Mouse (Mus musculus): ENCODE results near the gene 9530053A07Rik. TPM values are rescaled to one million over a fixed set of nuclear protein-coding genes. Genes with fewer than 3 reads are reported as not detected.

The 9530053A07Rik gene
- polyA plus RNA-seq, 1 experiment from 2014 or later, result 0.12 TPM

DNA sequence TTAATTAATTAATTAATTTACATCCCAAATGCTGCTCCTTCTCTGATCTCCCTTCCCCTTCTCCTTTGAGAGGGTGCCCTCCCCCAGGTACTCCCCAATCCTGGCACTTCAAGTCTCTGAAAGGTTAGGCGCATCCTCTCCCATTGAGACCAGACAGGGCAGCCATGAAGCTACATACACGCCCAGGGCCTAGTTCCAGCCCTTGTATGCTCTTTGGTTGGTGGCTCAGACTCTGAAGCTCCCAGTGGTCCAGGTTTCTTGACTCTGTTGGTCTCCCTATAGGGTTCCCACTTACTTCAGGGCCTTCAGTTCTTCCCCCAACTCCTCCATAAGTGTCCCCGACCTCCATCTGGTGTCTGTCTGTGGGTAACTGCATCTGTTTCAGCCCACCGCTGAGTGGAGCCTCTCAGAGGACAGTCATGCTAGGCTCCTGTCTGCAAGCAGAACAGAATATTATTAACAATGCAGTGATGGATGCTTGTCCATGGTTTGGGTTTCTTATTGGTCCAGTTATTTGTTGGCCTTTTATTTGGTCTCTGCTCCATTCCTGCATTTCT lies 76.9 kb downstream of the 9530053A07Rik start:
- H3K27me3 ChIP-seq (ENCODE audit: control insufficient read depth, insufficient read depth, low read length), result no peaks in the 10 kb centered on the region
- H3K4me3 ChIP-seq (ENCODE audit: low read depth, low read length), result no peak overlapping the region
- H3K9ac ChIP-seq (ENCODE audit: low read length), result no peak overlapping the region
- TF ChIP-seq EP300 (optimal IDR thresholded peaks at IDR 0.05) (no peak), CTCF (IDR thresholded peaks at IDR 0.05; ENCODE audit: low read depth) (no peak)
- no peak overlapping the region for H3K27ac ChIP-seq (replicated peaks)
- H3K36me3 ChIP-seq (ENCODE audit: control insufficient read depth, insufficient read depth, low read length), result no peaks in the 10 kb centered on the region
- H3K4me1 ChIP-seq (replicated peaks; ENCODE audit: control insufficient read depth, insufficient read depth), result no peaks in the 10 kb centered on the region
- WGBS, result 73% methylated on average over 4 of the region's 4 CpGs
- no peak overlapping the region for H3K4me2 ChIP-seq (replicated peaks; ENCODE audit: low read depth)
- H3K9me3 ChIP-seq (ENCODE audit: control insufficient read depth, low read length), result no peaks in the 10 kb centered on the region
- DNase-seq (ENCODE audit: low spot score) (no peak), ATAC-seq (ENCODE audit: low FRiP score, low TSS enrichment) (no peak)

- no peaks in the 10 kb centered on the region for H3K4me1 ChIP-seq (replicated peaks; ENCODE audit: control insufficient read depth, insufficient read depth)
- ATAC-seq (ENCODE audit: low FRiP score, low TSS enrichment) (no peak), DNase-seq (ENCODE audit: low spot score) (no peak)
- H3K36me3 ChIP-seq (ENCODE audit: control insufficient read depth, insufficient read depth, low read length), result no peaks in the 10 kb centered on the region
- 28% methylated on average over 12 of the region's 12 CpGs for WGBS
- no peaks in the 10 kb centered on the region for H3K9me3 ChIP-seq (ENCODE audit: control insufficient read depth, low read length)
- no peak for TF ChIP-seq CTCF (IDR thresholded peaks at IDR 0.05; ENCODE audit: low read depth)
- no peak for TF ChIP-seq EP300 (optimal IDR thresholded peaks at IDR 0.05)
- H3K9ac ChIP-seq (ENCODE audit: low read length), result peak overlapping the region; percentile 41; the same call in 1 of the 2 replicates
- no peaks in the 10 kb centered on the region for H3K27me3 ChIP-seq (ENCODE audit: control insufficient read depth, insufficient read depth, low read length)
- peak overlapping the region; percentile 25 for H3K4me3 ChIP-seq (ENCODE audit: low read depth, low read length)
- no peak overlapping the region for H3K27ac ChIP-seq (replicated peaks)
- peak overlapping the region; percentile 52 for H3K4me2 ChIP-seq (replicated peaks; ENCODE audit: low read depth)
These were observed 79.2 kb downstream of the 9530053A07Rik start for GRCm38 (mm10) chr7:28208396-28208987.

GRCm38 (mm10) chr7:28208988-28209508 lies 79.8 kb downstream of the 9530053A07Rik start:
- WGBS, result 35% methylated on average over 19 of the region's 19 CpGs
- H3K27ac ChIP-seq (replicated peaks), result no peak overlapping the region
- no peak for TF ChIP-seq EP300 (optimal IDR thresholded peaks at IDR 0.05)
- TF ChIP-seq CTCF (IDR thresholded peaks at IDR 0.05; ENCODE audit: low read depth), result no peak
- peak overlapping the region; percentile 52 for H3K4me2 ChIP-seq (replicated peaks; ENCODE audit: low read depth)
- H3K36me3 ChIP-seq (ENCODE audit: control insufficient read depth, insufficient read depth, low read length), result no peaks in the 10 kb centered on the region
- H3K27me3 ChIP-seq (ENCODE audit: control insufficient read depth, insufficient read depth, low read length), result no peaks in the 10 kb centered on the region
- peak overlapping the region; percentile 41; the same call in 1 of the 2 replicates for H3K9ac ChIP-seq (ENCODE audit: low read length)
- DNase-seq (ENCODE audit: low spot score) (peak; percentile 55), ATAC-seq (ENCODE audit: low FRiP score, low TSS enrichment) (0 out of 2 replicates have a peak, but pooled peaks have one; percentile 57)
- H3K4me3 ChIP-seq (ENCODE audit: low read depth, low read length), result peak overlapping the region; percentile 25
- no peaks in the 10 kb centered on the region for H3K9me3 ChIP-seq (ENCODE audit: control insufficient read depth, low read length)
- no peaks in the 10 kb centered on the region for H3K4me1 ChIP-seq (replicated peaks; ENCODE audit: control insufficient read depth, insufficient read depth)

GRCm38 (mm10) chr7:28210731-28211130 lies 81.5 kb downstream of the 9530053A07Rik start:
- Histone ChIP-seq H3K4me3 (ENCODE audit: low read depth, low read length) (no peak overlapping the region), H3K4me2 (replicated peaks; ENCODE audit: low read depth) (no peak overlapping the region), H3K27me3 (ENCODE audit: control insufficient read depth, insufficient read depth, low read length) (no peaks in the 10 kb centered on the region), H3K9me3 (ENCODE audit: control insufficient read depth, low read length) (no peaks in the 10 kb centered on the region), H3K4me1 (replicated peaks; ENCODE audit: control insufficient read depth, insufficient read depth) (no peaks in the 10 kb centered on the region), H3K36me3 (ENCODE audit: control insufficient read depth, insufficient read depth, low read length) (no peaks in the 10 kb centered on the region), H3K9ac (ENCODE audit: low read length) (no peak overlapping the region), H3K27ac (replicated peaks) (no peak overlapping the region)
- ATAC-seq (ENCODE audit: low FRiP score, low TSS enrichment), result no peak
- 40% methylated on average over 5 of the region's 5 CpGs for WGBS
- no peak for TF ChIP-seq EP300 (optimal IDR thresholded peaks at IDR 0.05)
- peak; percentile 41 for TF ChIP-seq CTCF (IDR thresholded peaks at IDR 0.05; ENCODE audit: low read depth)
- DNase-seq (ENCODE audit: low spot score), result no peak

DNA sequence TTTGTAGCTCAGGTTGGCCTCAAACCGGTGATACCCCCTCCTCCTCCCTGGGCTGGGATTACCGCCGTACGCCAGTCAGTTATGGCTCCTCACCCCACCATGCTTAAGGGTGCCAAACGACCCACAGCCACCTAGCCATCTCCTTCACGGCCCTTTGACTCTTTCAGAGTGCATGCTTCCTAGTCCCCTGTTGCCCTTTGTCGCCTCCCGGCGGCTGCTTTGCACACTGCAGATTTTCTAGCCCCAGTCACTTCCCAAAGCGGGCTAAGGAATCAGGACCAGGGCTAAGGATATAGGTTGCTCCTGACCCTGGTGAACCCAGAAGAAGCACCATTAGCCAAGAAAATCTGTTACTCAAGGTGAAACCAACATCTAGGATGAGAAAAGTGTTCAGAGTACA lies 84.9 kb downstream of the 9530053A07Rik start:
- DNase-seq (ENCODE audit: low spot score) (peak; percentile 79), ATAC-seq (ENCODE audit: low FRiP score, low TSS enrichment) (0 out of 2 replicates have a peak, but pooled peaks have one; percentile 35)
- TF ChIP-seq CTCF (IDR thresholded peaks at IDR 0.05; ENCODE audit: low read depth) (peak; percentile 84), EP300 (optimal IDR thresholded peaks at IDR 0.05) (no peak)
- H3K4me1 ChIP-seq (replicated peaks; ENCODE audit: control insufficient read depth, insufficient read depth), result no peaks in the 10 kb centered on the region
- H3K9me3 ChIP-seq (ENCODE audit: control insufficient read depth, low read length), result no peaks in the 10 kb centered on the region
- no peaks in the 10 kb centered on the region for H3K36me3 ChIP-seq (ENCODE audit: control insufficient read depth, insufficient read depth, low read length)
- no peaks in the 10 kb centered on the region for H3K27me3 ChIP-seq (ENCODE audit: control insufficient read depth, insufficient read depth, low read length)
- H3K9ac ChIP-seq (ENCODE audit: low read length), result no peak overlapping the region
- no peak overlapping the region for H3K27ac ChIP-seq (replicated peaks)
- H3K4me3 ChIP-seq (ENCODE audit: low read depth, low read length), result no peak overlapping the region
- WGBS, result 29% methylated on average over 10 of the region's 10 CpGs
- H3K4me2 ChIP-seq (replicated peaks; ENCODE audit: low read depth), result no peak overlapping the region

Other genes starting within 250 kb of the 9530053A07Rik start
- 3.7 and 4.6 TPM in 2 replicates for gene Zfp974, start 200.0 kb upstream of the 9530053A07Rik start, polyA plus RNA-seq (2015; fragmentation: Nextera tagmentation; extraction: Ambion mirVana)
- gene Zfp780b, start 150.3 kb upstream of the 9530053A07Rik start, polyA plus RNA-seq (2015; fragmentation: Nextera tagmentation; extraction: Ambion mirVana), result 6.2 and 7.3 TPM in 2 replicates
- 1.1 TPM in 2 replicates for gene Zfp850, start 115.4 kb upstream of the 9530053A07Rik start, polyA plus RNA-seq (2015; fragmentation: Nextera tagmentation; extraction: Ambion mirVana)
- gene Psmc4, start 79.4 kb upstream of the 9530053A07Rik start, polyA plus RNA-seq (2015; fragmentation: Nextera tagmentation; extraction: Ambion mirVana), result 167 and 173 TPM in 2 replicates
- 17.1 and 32.2 TPM in 2 replicates for gene Fcgbp, start 58.2 kb upstream of the 9530053A07Rik start, polyA plus RNA-seq (2015; fragmentation: Nextera tagmentation; extraction: Ambion mirVana)
- gene Fbl, start 40.2 kb downstream of the 9530053A07Rik start, polyA plus RNA-seq (2015; fragmentation: Nextera tagmentation; extraction: Ambion mirVana), result 57.1 and 61.6 TPM in 2 replicates
- 4.6 and 5.7 TPM in 2 replicates for gene Dyrk1b, start 50.0 kb downstream of the 9530053A07Rik start, polyA plus RNA-seq (2015; fragmentation: Nextera tagmentation; extraction: Ambion mirVana)
- gene Eid2, start 138.4 kb downstream of the 9530053A07Rik start, polyA plus RNA-seq (2015; fragmentation: Nextera tagmentation; extraction: Ambion mirVana), result 4.5 and 4.8 TPM in 2 replicates
- 7.2 and 7.9 TPM in 2 replicates for gene Eid2b, start 148.3 kb downstream of the 9530053A07Rik start, polyA plus RNA-seq (2015; fragmentation: Nextera tagmentation; extraction: Ambion mirVana)
- gene Selenov, start 161.7 kb downstream of the 9530053A07Rik start, polyA plus RNA-seq (2015; fragmentation: Nextera tagmentation; extraction: Ambion mirVana), result 0.22 and 0.33 TPM in 2 replicates
- 0.92 and 0.96 TPM in 2 replicates for gene Dll3, start 172.8 kb downstream of the 9530053A07Rik start, polyA plus RNA-seq (2015; fragmentation: Nextera tagmentation; extraction: Ambion mirVana)
- 69.4 and 69.6 TPM in 2 replicates for gene Timm50, start 182.6 kb downstream of the 9530053A07Rik start, polyA plus RNA-seq (2015; fragmentation: Nextera tagmentation; extraction: Ambion mirVana)
- 31.5 and 35.7 TPM in 2 replicates for gene Supt5, start 209.3 kb downstream of the 9530053A07Rik start, polyA plus RNA-seq (2015; fragmentation: Nextera tagmentation; extraction: Ambion mirVana)
- gene Rps16, start 221.2 kb downstream of the 9530053A07Rik start, polyA plus RNA-seq (2015; fragmentation: Nextera tagmentation; extraction: Ambion mirVana), result 880 and 955 TPM in 2 replicates
- 13.4 and 15.1 TPM in 2 replicates for gene Plekhg2, start 243.1 kb downstream of the 9530053A07Rik start, polyA plus RNA-seq (2015; fragmentation: Nextera tagmentation; extraction: Ambion mirVana)